Mouse (Mus musculus) ES-E14 (cell line): Measurements from ENCODE around the gene H2-DMb1. TPM values are rescaled to one million over a fixed set of nuclear protein-coding genes. Genes with fewer than 3 reads are reported as not detected.

Source experiments
- DNase-seq: peaks from one replicate; pipeline ENCODE4 v3.0.0-alpha.2; 2013; ENCODE audit warnings: low read depth, low spot score
- H3K27ac ChIP-seq: 2 replicates; pipeline ENCODE4 v1.5.1; 2012; ENCODE audit warnings: low read depth, mild to moderate bottlenecking, low read length, moderate library complexity, mixed read lengths; ENCODE audit not compliant: poor library complexity, insufficient read depth, severe bottlenecking
- H3K36me3 ChIP-seq: 2 replicates; pipeline ENCODE4 v1.6.1; 2012; ENCODE audit warnings: mild to moderate bottlenecking, low read length, moderate library complexity, mixed read lengths; ENCODE audit not compliant: control insufficient read depth, poor library complexity, insufficient read depth, severe bottlenecking
- H3K4me1 ChIP-seq, 2 experiments: fragments of 150-350 bp in 1 of 2; sonication (generic) in 1 of 2; 2 replicates each; pipeline ENCODE4 v1.6.1; 2012; ENCODE audit warnings: low read length in 2 of 2, mild to moderate bottlenecking in 1 of 2, mixed read lengths in 1 of 2; ENCODE audit not compliant: control insufficient read depth in 2 of 2, insufficient read depth in 2 of 2, poor library complexity in 1 of 2
- H3K4me3 ChIP-seq, 2 experiments: fragments of 150-350 bp in 1 of 2; sonication (generic) in 1 of 2; 2 replicates each; pipeline ENCODE4 v1.5.1; 2012; ENCODE audit warnings: low read length in 2 of 2, low read depth in 1 of 2, mild to moderate bottlenecking in 1 of 2, mixed read lengths in 1 of 2; ENCODE audit not compliant: insufficient read depth in 1 of 2, poor library complexity in 1 of 2, severe bottlenecking in 1 of 2
- H3K9ac ChIP-seq: 2 replicates; pipeline ENCODE4 v1.6.1; 2012; ENCODE audit warnings: low read depth, mild to moderate bottlenecking, low read length, mixed read lengths; ENCODE audit not compliant: poor library complexity, insufficient read depth, severe bottlenecking
- H3K9me3 ChIP-seq: fragments of 150-350 bp; sonication (generic); 2 replicates; pipeline ENCODE4 v1.6.1; 2012; ENCODE audit warnings: low read depth, mild to moderate bottlenecking, low read length; ENCODE audit not compliant: control insufficient read depth, insufficient read depth
- CHD2 ChIP-seq: IDR thresholded peaks from 2 replicates; pipeline ENCODE4 v1.6.1; 2014; ENCODE audit warnings: mild to moderate bottlenecking, low read depth, low read length, inconsistent platforms
- HCFC1 ChIP-seq: IDR thresholded peaks from 2 replicates; pipeline ENCODE4 v1.6.1; 2012; ENCODE audit warnings: low read length, inconsistent platforms, borderline replicate concordance; ENCODE audit not compliant: insufficient read depth
- MAFK ChIP-seq: IDR thresholded peaks from 2 replicates; pipeline ENCODE4 v1.6.1; 2014; ENCODE audit warnings: mild to moderate bottlenecking, low read depth, low read length, inconsistent platforms; ENCODE audit not compliant: insufficient read depth
- ZC3H11A ChIP-seq: IDR thresholded peaks from 2 replicates; pipeline ENCODE4 v1.6.1; 2012; ENCODE audit warnings: low read depth, mild to moderate bottlenecking, inconsistent platforms, low read length, borderline replicate concordance
- ZNF384 ChIP-seq: IDR thresholded peaks from 2 replicates; pipeline ENCODE4 v1.6.1; 2012; ENCODE audit warnings: low read depth, low read length, inconsistent platforms
- in situ Hi-C, 2 experiments: fragments of 600-800 bp; cut with MboI; formaldehyde crosslinking; loops; one replicate each; pipeline ENCODE4 v1.15.1; 2025; ENCODE audit warnings: low sequenced_read_pairs in 2 of 2, inconsistent platforms in 1 of 2; ENCODE audit not compliant: unreplicated experiment in 2 of 2
- total RNA-seq: library from RNA; depleted of rRNA; stranded (reverse); fragments of 300-350 nt; gene quantifications from 2 replicates; pipeline ENCODE4 v1.2.3, GENCODE M21; 2012

H2-DMb1 gene
- total RNA-seq, 1 experiment = 3.1 TPM

- Histone ChIP-seq H3K4me3 (peak overlapping the region; percentile 66 to 88), H3K9ac (peak overlapping the region; percentile 37), H3K27ac (no peak overlapping the region), H3K36me3 (no peaks in the 10 kb centered on the region), H3K9me3 (no peaks in the 10 kb centered on the region), H3K4me1 (peaks cover 0 to 5% of the 10 kb centered on the region in 2 experiments; a peak in 1 of 4 replicates)
- no peak for TF ChIP-seq ZNF384
- TF ChIP-seq HCFC1 = no peak
- no peak for TF ChIP-seq ZC3H11A
- no peak for TF ChIP-seq CHD2
- no peak for TF ChIP-seq MAFK
- no peak for DNase-seq
- in situ Hi-C loops = no loop called here
These were observed 35.1 kb downstream of the H2-DMb1 start for GRCm38 (mm10) chr17:34188010-34188409.

GRCm38 (mm10) chr17:34188986-34189385 is 36.1 kb downstream of the H2-DMb1 start:
- in situ Hi-C loops = no loop called here
- H3K4me1 ChIP-seq = peaks cover 0 to 8% of the 10 kb centered on the region in 2 experiments; a peak in 1 of 4 replicates
- H3K9ac ChIP-seq = no peak overlapping the region
- no peak overlapping the region for H3K4me3 ChIP-seq
- H3K36me3 ChIP-seq = no peaks in the 10 kb centered on the region
- DNase-seq = no peak
- H3K9me3 ChIP-seq = no peaks in the 10 kb centered on the region
- no peak overlapping the region for H3K27ac ChIP-seq
- TF ChIP-seq ZC3H11A = no peak

GRCm38 (mm10) chr17:34192852-34193251 is 40.0 kb downstream of the H2-DMb1 start:
- DNase-seq = no peak
- peaks cover 0 to 5% of the 10 kb centered on the region in 2 experiments; a peak in 1 of 4 replicates for H3K4me1 ChIP-seq
- H3K4me3 ChIP-seq = no peak overlapping the region; a peak in 1 of 4 replicates
- no peak overlapping the region for H3K9ac ChIP-seq
- TF ChIP-seq CHD2 (no peak), ZNF384 (no peak), MAFK (no peak), ZC3H11A (no peak), HCFC1 (no peak)
- H3K27ac ChIP-seq = no peak overlapping the region
- in situ Hi-C loops = no loop called here
- H3K36me3 ChIP-seq = no peaks in the 10 kb centered on the region
- no peaks in the 10 kb centered on the region for H3K9me3 ChIP-seq

- Histone ChIP-seq H3K36me3 (no peaks in the 10 kb centered on the region), H3K27ac (no peak overlapping the region), H3K9me3 (no peaks in the 10 kb centered on the region), H3K4me3 (no peak overlapping the region), H3K4me1 (peaks cover 0 to 8% of the 10 kb centered on the region in 2 experiments; a peak in 1 of 4 replicates), H3K9ac (no peak overlapping the region)
- in situ Hi-C loops = no loop called here
- DNase-seq = no peak
- TF ChIP-seq ZC3H11A (no peak), MAFK (no peak), ZNF384 (no peak), HCFC1 (no peak), CHD2 (no peak)
These were observed 40.6 kb downstream of the H2-DMb1 start for GRCm38 (mm10) chr17:34193468-34193867.

GRCm38 (mm10) chr17:34194723-34195122 is 41.9 kb downstream of the H2-DMb1 start:
- Histone ChIP-seq H3K27ac (no peak overlapping the region), H3K36me3 (no peaks in the 10 kb centered on the region), H3K9me3 (no peaks in the 10 kb centered on the region), H3K4me3 (no peak overlapping the region), H3K4me1 (peaks cover 0 to 11% of the 10 kb centered on the region in 2 experiments; a peak in 1 of 4 replicates), H3K9ac (no peak overlapping the region)
- DNase-seq = no peak
- no peak for TF ChIP-seq CHD2
- TF ChIP-seq HCFC1 = no peak
- no peak for TF ChIP-seq MAFK
- TF ChIP-seq ZNF384 = no peak
- TF ChIP-seq ZC3H11A = no peak
- in situ Hi-C loops = no loop called here
